In genomic region chr2:5950305-5950704, GRCm38 (mm10) we compare ENCODE assay signal across 8 mouse cellular contexts. TPM values are rescaled to one million over a fixed set of nuclear protein-coding genes. Genes with fewer than 3 reads are reported as not detected.
DNase-seq lines count a peak whose midpoint lies in the region; ATAC-seq and TF ChIP-seq lines count a peak whose summit lies in the region.

No protein-coding gene starts in this region.

- TF ChIP-seq POLR2A in cortical plate, adult 2 months (IDR thresholded peaks at IDR 0.05; ENCODE audit: extremely low read depth, insufficient read depth, low read length), result no peak
- TF ChIP-seq POLR2A in limb, embryonic 14.5 days (IDR thresholded peaks at IDR 0.05; ENCODE audit: borderline replicate concordance, extremely low read depth, insufficient read depth, insufficient read length), result no peak

- DNase-seq in urinary bladder, postnatal 14 days (ENCODE audit: low spot score), result peak; percentile 65
- DNase-seq in urinary bladder, postnatal 4 days (ENCODE audit: low spot score in 2 of 2), result no peak
- DNase-seq in hindbrain, embryonic 11.5 days (ENCODE audit: low spot score), result peak; percentile 34
- peak; percentile 15 for DNase-seq in limb, embryonic 14.5 days (ENCODE audit: low spot score)
- peak; percentile 3 for DNase-seq in midbrain, postnatal 0 days (ENCODE audit: low spot score)
- DNase-seq in adrenal gland, adult 2 months, result no peak
- DNase-seq in ovary, postnatal 14 days (ENCODE audit: low spot score), result no peak

- H3K4me1 ChIP-seq in cortical plate, adult 2 months (ENCODE audit: control insufficient read depth, insufficient read depth, low read length), result 0 out of 2 replicates have a peak, but pooled peaks cover 3% of the 10 kb centered on the region
- H3K4me1 ChIP-seq in hindbrain, embryonic 11.5 days (replicated peaks; ENCODE audit: control insufficient read depth, insufficient read depth, low read length), result no peaks in the 10 kb centered on the region
- H3K4me1 ChIP-seq in limb, embryonic 14.5 days (ENCODE audit: control insufficient read depth, insufficient read depth, low read length), result peaks cover 4% of the 10 kb centered on the region
- H3K4me1 ChIP-seq in midbrain, postnatal 0 days (ENCODE audit: insufficient read depth, low read length), result peaks cover 4% of the 10 kb centered on the region; the same call in 1 of the 2 replicates

- WGBS in hindbrain, embryonic 11.5 days, result 19% methylated on average over 6 of the region's 6 CpGs
- WGBS in limb, embryonic 14.5 days, result 3% methylated on average over 6 of the region's 6 CpGs
- 5% methylated on average over 6 of the region's 6 CpGs for WGBS in midbrain, postnatal 0 days

- H3K27ac ChIP-seq in cortical plate, adult 2 months (ENCODE audit: insufficient read depth, low read length), result no peak overlapping the region
- no peak overlapping the region for H3K27ac ChIP-seq in hindbrain, embryonic 11.5 days (ENCODE audit: low read depth, low read length)
- H3K27ac ChIP-seq in limb, embryonic 14.5 days (replicated peaks; ENCODE audit: low read depth, low read length), result peak overlapping the region; percentile 59; the same call in 1 of the 2 replicates
- H3K27ac ChIP-seq in midbrain, postnatal 0 days (ENCODE audit: low read depth, low read length), result no peak overlapping the region

- H3K4me2 ChIP-seq in hindbrain, embryonic 11.5 days (replicated peaks; ENCODE audit: low read depth, low read length), result peak overlapping the region; percentile 48
- peak overlapping the region; percentile 69 for H3K4me2 ChIP-seq in limb, embryonic 14.5 days (replicated peaks; ENCODE audit: low read depth, low read length, severe bottlenecking)
- H3K4me2 ChIP-seq in midbrain, postnatal 0 days (ENCODE audit: low read depth, low read length, poor library complexity, severe bottlenecking), result peak overlapping the region; percentile 86

- no peaks in the 10 kb centered on the region for H3K36me3 ChIP-seq in hindbrain, embryonic 11.5 days (ENCODE audit: control insufficient read depth, insufficient read depth, low read length)
- no peaks in the 10 kb centered on the region for H3K36me3 ChIP-seq in limb, embryonic 14.5 days (ENCODE audit: control insufficient read depth, insufficient read depth, low read length)
- no peaks in the 10 kb centered on the region for H3K36me3 ChIP-seq in midbrain, postnatal 0 days (ENCODE audit: insufficient read depth, low read length)

- H3K4me3 ChIP-seq in cortical plate, adult 2 months (ENCODE audit: insufficient read depth, low read length), result peak overlapping the region; percentile 96
- peak overlapping the region; percentile 90 for H3K4me3 ChIP-seq in hindbrain, embryonic 11.5 days (ENCODE audit: low read depth, low read length)
- peak overlapping the region; percentile 98 for H3K4me3 ChIP-seq in limb, embryonic 14.5 days (replicated peaks; ENCODE audit: low read length)
- peak overlapping the region; percentile 98 for H3K4me3 ChIP-seq in midbrain, postnatal 0 days (ENCODE audit: low read depth, low read length)

- no peaks in the 10 kb centered on the region for H3K27me3 ChIP-seq in hindbrain, embryonic 11.5 days (ENCODE audit: control insufficient read depth, insufficient read depth, low read length)
- no peaks in the 10 kb centered on the region for H3K27me3 ChIP-seq in limb, embryonic 14.5 days (ENCODE audit: control insufficient read depth, insufficient read depth, low read length)
- H3K27me3 ChIP-seq in midbrain, postnatal 0 days (ENCODE audit: insufficient read depth, low read length), result no peaks in the 10 kb centered on the region

- H3K9ac ChIP-seq in hindbrain, embryonic 11.5 days (ENCODE audit: low read depth, low read length), result peak overlapping the region; percentile 93
- peak overlapping the region; percentile 60 for H3K9ac ChIP-seq in limb, embryonic 14.5 days (ENCODE audit: low read depth, low read length, severe bottlenecking)
- H3K9ac ChIP-seq in midbrain, postnatal 0 days (replicated peaks; ENCODE audit: low read length, poor library complexity, severe bottlenecking), result peak overlapping the region; percentile 56

- H3K9me3 ChIP-seq in hindbrain, embryonic 11.5 days (ENCODE audit: control insufficient read depth, low read length), result no peaks in the 10 kb centered on the region
- H3K9me3 ChIP-seq in limb, embryonic 14.5 days (ENCODE audit: control insufficient read depth, low read length), result no peaks in the 10 kb centered on the region
- no peaks in the 10 kb centered on the region for H3K9me3 ChIP-seq in midbrain, postnatal 0 days (ENCODE audit: low read length)

- ATAC-seq in hindbrain, embryonic 11.5 days (ENCODE audit: low FRiP score), result no peak
- no peak for ATAC-seq in limb, embryonic 14.5 days (ENCODE audit: low FRiP score, low read depth)
- no peak for ATAC-seq in midbrain, postnatal 0 days (ENCODE audit: low FRiP score)

- no peak for TF ChIP-seq CTCF in cortical plate, adult 2 months (IDR thresholded peaks at IDR 0.05; ENCODE audit: extremely low read depth, insufficient read depth, low read length)
- no peak for TF ChIP-seq CTCF in midbrain, postnatal 0 days (IDR thresholded peaks at IDR 0.05)

RNA-seq across cellular contexts. Expression of gene Upf2, which starts 1.0 kb away (rescaled TPM):
- 19.0 and 20.8 TPM in 2 replicates for polyA plus RNA-seq in cortical plate, adult 2 months (2012; rRNA removed)
- 11.9 and 14.4 TPM in 2 replicates for polyA plus RNA-seq in hindbrain, embryonic 11.5 days (2014; fragmentation: Nextera tagmentation; extraction: Ambion mirVana)
- polyA plus RNA-seq in limb, embryonic 14.5 days (2012; rRNA removed), result 12.5 and 17.0 TPM in 2 replicates
- 12.1 and 13.0 TPM in 2 replicates for polyA plus RNA-seq in limb, embryonic 14.5 days (2014; fragmentation: Nextera tagmentation; extraction: Ambion mirVana)
- total RNA-seq in midbrain, postnatal 0 days (2014; rRNA removed), result 11.2 and 13.2 TPM in 2 replicates
- polyA plus RNA-seq in midbrain, postnatal 0 days (2015; fragmentation: Nextera tagmentation; extraction: Ambion mirVana), result 4.6 and 5.9 TPM in 2 replicates
- total RNA-seq in adrenal gland, adult 2 months (2021), result 10 to 100 TPM; 19.5 to 27.4 TPM
- polyA plus RNA-seq in adrenal gland, adult 2 months (2012; rRNA removed), result 0.52 and 0.63 TPM in 2 replicates

RNA-seq across cellular contexts. Expression of gene Dhtkd1, which starts 7.7 kb away (rescaled TPM):
- polyA plus RNA-seq in cortical plate, adult 2 months (2012; rRNA removed), result 8.6 and 9.0 TPM in 2 replicates
- 3.8 and 8.4 TPM in 2 replicates for polyA plus RNA-seq in hindbrain, embryonic 11.5 days (2014; fragmentation: Nextera tagmentation; extraction: Ambion mirVana)
- 9.4 TPM in 2 replicates for polyA plus RNA-seq in limb, embryonic 14.5 days (2012; rRNA removed)
- polyA plus RNA-seq in limb, embryonic 14.5 days (2014; fragmentation: Nextera tagmentation; extraction: Ambion mirVana), result 3.5 and 3.6 TPM in 2 replicates
- 10.3 and 13.3 TPM in 2 replicates for total RNA-seq in midbrain, postnatal 0 days (2014; rRNA removed)
- polyA plus RNA-seq in midbrain, postnatal 0 days (2015; fragmentation: Nextera tagmentation; extraction: Ambion mirVana), result 4.6 and 5.2 TPM in 2 replicates
- 10 to 100 TPM; 12.1 to 14.8 TPM for total RNA-seq in adrenal gland, adult 2 months (2021)
- 4.2 and 4.3 TPM in 2 replicates for polyA plus RNA-seq in adrenal gland, adult 2 months (2012; rRNA removed)

RNA-seq across cellular contexts. Expression of gene Sec61a2, which starts 55.1 kb away (rescaled TPM):
- 171 and 187 TPM in 2 replicates for polyA plus RNA-seq in cortical plate, adult 2 months (2012; rRNA removed)
- polyA plus RNA-seq in hindbrain, embryonic 11.5 days (2014; fragmentation: Nextera tagmentation; extraction: Ambion mirVana), result 78.1 and 85.9 TPM in 2 replicates
- polyA plus RNA-seq in limb, embryonic 14.5 days (2012; rRNA removed), result 222 and 262 TPM in 2 replicates
- 79.1 and 90.1 TPM in 2 replicates for polyA plus RNA-seq in limb, embryonic 14.5 days (2014; fragmentation: Nextera tagmentation; extraction: Ambion mirVana)
- total RNA-seq in midbrain, postnatal 0 days (2014; rRNA removed), result 101 and 118 TPM in 2 replicates
- 104 and 106 TPM in 2 replicates for polyA plus RNA-seq in midbrain, postnatal 0 days (2015; fragmentation: Nextera tagmentation; extraction: Ambion mirVana)
- total RNA-seq in adrenal gland, adult 2 months (2021), result 10 to 100 TPM; 24.1 to 31.7 TPM
- 24.3 and 25.5 TPM in 2 replicates for polyA plus RNA-seq in adrenal gland, adult 2 months (2012; rRNA removed)

Comparison
In these comparisons a context has a peak if more than half of its experiments do, and no peak if none do; other contexts are left out.
1. DNase-seq: peak in urinary bladder, postnatal 14 days (single experiment), hindbrain, embryonic 11.5 days (single experiment), limb, embryonic 14.5 days (single experiment) and midbrain, postnatal 0 days (single experiment); none in urinary bladder, postnatal 4 days (0 of 2), adrenal gland, adult 2 months (single experiment) and ovary, postnatal 14 days (single experiment).
2. Peak in every context shown above with its lines, with median percentiles within 50 percentile points of each other: H3K4me3 ChIP-seq, H3K4me2 ChIP-seq and H3K9ac ChIP-seq.